Mouse (Mus musculus): ENCODE data around the gene Flg.

The Flg gene
- long read RNA-seq, experiment 1, result 0 reads
- long read RNA-seq, experiment 2, result 0 reads

GRCm38 (mm10) chr3:93273223-93273622, at the start of gene Flg:
Gene Flg (plus strand): TSS chr3:93273523.
- intact Hi-C loops (cut with DNase I), result no loop called here

GRCm38 (mm10) chr3:93297542-93297941, 24.2 kb downstream of the Flg start:
- intact Hi-C loops (cut with DNase I), result no loop called here

- intact Hi-C loops (cut with DNase I), result loop anchor here (10.0 kb wide), 1 partner anchor 165 kb away; no protein-coding TSS in a partner anchor
These were observed 26.5 kb downstream of the Flg start for GRCm38 (mm10) chr3:93299832-93300231.

- intact Hi-C loops (cut with DNase I), result loop anchor here (10.0 kb wide), 1 partner anchor 167 kb away; no protein-coding TSS in a partner anchor
These were observed 28.6 kb downstream of the Flg start for GRCm38 (mm10) chr3:93301896-93302295.

GRCm38 (mm10) chr3:93306142-93306541, 32.8 kb downstream of the Flg start:
- intact Hi-C loops (cut with DNase I), result loop anchor here (10.0 kb wide), 1 partner anchor 171 kb away; no protein-coding TSS in a partner anchor

GRCm38 (mm10) chr3:93311371-93311770, 38.0 kb downstream of the Flg start:
- intact Hi-C loops (cut with DNase I), result no loop called here

GRCm38 (mm10) chr3:93314388-93314787, 41.1 kb downstream of the Flg start:
- intact Hi-C loops (cut with DNase I), result loop anchor here (2.0 kb wide), 1 partner anchor 46 kb away; no protein-coding TSS in a partner anchor

GRCm38 (mm10) chr3:93319449-93319848, 46.1 kb downstream of the Flg start, which contains the start of gene Hrnr:
Gene Hrnr (plus strand): TSS chr3:93319749.
- intact Hi-C loops (cut with DNase I), result no loop called here

GRCm38 (mm10) chr3:93337749-93338148, 64.4 kb downstream of the Flg start:
- intact Hi-C loops (cut with DNase I), result no loop called here

- intact Hi-C loops (cut with DNase I), result no loop called here
These were observed 66.7 kb downstream of the Flg start for GRCm38 (mm10) chr3:93340021-93340420.
